Comparison of ENCODE assay signal across 8 mouse cellular contexts in genomic region chr9:15033568-15034160, GRCm38 (mm10). TPM values are rescaled to one million over a fixed set of nuclear protein-coding genes. Genes with fewer than 3 reads are reported as not detected.
DNase-seq lines count a peak whose midpoint lies in the region; ATAC-seq and TF ChIP-seq lines count a peak whose summit lies in the region.
"Had no signal": no experiment of that assay in that cellular context is flagged by ENCODE, and none has a peak within 500 bp of the region (broad histone marks: within the 10 kb centered on the region; RNA-seq: fewer than 3 reads in every experiment).

No protein-coding gene starts in this region.

- H3K9ac ChIP-seq in intestine, postnatal 0 days (ENCODE audit: low read depth, low read length), result no peak overlapping the region
- no peak overlapping the region for H3K9ac ChIP-seq in intestine, embryonic 15.5 days
- H3K9ac ChIP-seq: embryonic facial prominence, embryonic 12.5 days had no signal

- no peaks in the 10 kb centered on the region for H3K9me3 ChIP-seq in intestine, postnatal 0 days (ENCODE audit: control insufficient read depth)
- no peaks in the 10 kb centered on the region for H3K9me3 ChIP-seq in intestine, embryonic 15.5 days
- H3K9me3 ChIP-seq: embryonic facial prominence, embryonic 12.5 days had no signal

- DNase-seq in A20 (ENCODE audit: low read depth, low spot score), result peak; percentile 57
- peak; percentile 83 for DNase-seq in fat pad, adult 2 months (ENCODE audit: extremely low read depth, low read depth, low spot score)
- DNase-seq in urinary bladder, postnatal 36 days (ENCODE audit: low spot score in 2 of 2), result no peak

- no peak overlapping the region for H3K4me3 ChIP-seq in intestine, postnatal 0 days (ENCODE audit: low read depth, low read length)
- H3K4me3 ChIP-seq in intestine, embryonic 15.5 days (replicated peaks), result no peak overlapping the region
- H3K4me3 ChIP-seq in small intestine, adult 2 months (ENCODE audit: low read depth, low read length), result no peak overlapping the region
- H3K4me3 ChIP-seq: embryonic facial prominence, embryonic 12.5 days had no signal

- H3K4me2 ChIP-seq in intestine, postnatal 0 days (replicated peaks; ENCODE audit: low read depth), result peak overlapping the region; percentile 17; the same call in 1 of the 2 replicates
- H3K4me2 ChIP-seq in intestine, embryonic 15.5 days (replicated peaks), result no peak overlapping the region
- H3K4me2 ChIP-seq: embryonic facial prominence, embryonic 12.5 days had no signal

- no peak overlapping the region for H3K27ac ChIP-seq in intestine, postnatal 0 days (ENCODE audit: low read depth, low read length)
- H3K27ac ChIP-seq in intestine, embryonic 15.5 days, result no peak overlapping the region
- no peak overlapping the region for H3K27ac ChIP-seq in small intestine, adult 2 months (ENCODE audit: insufficient read depth, low read depth, low read length)
- H3K27ac ChIP-seq: embryonic facial prominence, embryonic 12.5 days had no signal

- TF ChIP-seq CTCF in intestine, postnatal 0 days (IDR thresholded peaks at IDR 0.05; ENCODE audit: low read depth), result peak; percentile 77
- peak; percentile 76; the same call in 1 of the 2 replicates for TF ChIP-seq CTCF in small intestine, adult 2 months (IDR thresholded peaks at IDR 0.05; ENCODE audit: extremely low read depth, insufficient read length, insufficient replicate concordance, low read depth, low read length)

- no peaks in the 10 kb centered on the region for H3K27me3 ChIP-seq in intestine, postnatal 0 days (replicated peaks; ENCODE audit: control insufficient read depth, insufficient read depth, low read length)
- H3K27me3 ChIP-seq in intestine, embryonic 15.5 days (replicated peaks), result no peaks in the 10 kb centered on the region
- H3K27me3 ChIP-seq in small intestine, adult 2 months (ENCODE audit: control insufficient read depth, insufficient read depth, low read length), result no peaks in the 10 kb centered on the region
- H3K27me3 ChIP-seq: embryonic facial prominence, embryonic 12.5 days had no signal

- no peaks in the 10 kb centered on the region for H3K4me1 ChIP-seq in intestine, postnatal 0 days (replicated peaks; ENCODE audit: control insufficient read depth, insufficient read depth, low read length)
- H3K4me1 ChIP-seq in intestine, embryonic 15.5 days (replicated peaks), result 0 out of 2 replicates have a peak, but pooled peaks cover 5% of the 10 kb centered on the region
- peaks cover 9% of the 10 kb centered on the region for H3K4me1 ChIP-seq in small intestine, adult 2 months (ENCODE audit: control insufficient read depth, insufficient read depth, insufficient read length, low read length)

- 52% methylated on average over 5 of the region's 5 CpGs for WGBS in intestine, postnatal 0 days
- 73% methylated on average over 5 of the region's 5 CpGs for WGBS in intestine, embryonic 15.5 days
- 57% methylated on average over 5 of the region's 5 CpGs for WGBS in small intestine, adult 2 months

- no peaks in the 10 kb centered on the region for H3K36me3 ChIP-seq in intestine, postnatal 0 days (ENCODE audit: control insufficient read depth, insufficient read depth)
- no peaks in the 10 kb centered on the region for H3K36me3 ChIP-seq in intestine, embryonic 15.5 days
- peaks cover 11% of the 10 kb centered on the region for H3K36me3 ChIP-seq in small intestine, adult 2 months (ENCODE audit: control insufficient read depth, insufficient read depth, low read length)
- H3K36me3 ChIP-seq: embryonic facial prominence, embryonic 12.5 days had no signal

- no peak for ATAC-seq in intestine, postnatal 0 days
- ATAC-seq in intestine, embryonic 15.5 days, result no peak
- ATAC-seq in CD4-positive, CD25-positive, alpha-beta regulatory T cell, adult 4 months, result peak; percentile 55

- no peak for TF ChIP-seq POLR2A in small intestine, adult 2 months (IDR thresholded peaks at IDR 0.05; ENCODE audit: low read depth, low read length)

RNA-seq across cellular contexts. Expression of gene Panx1, which starts 11.6 kb away (rescaled TPM):
- 23.2 and 24.5 TPM in 2 replicates for polyA plus RNA-seq in intestine, postnatal 0 days (2015; fragmentation: Nextera tagmentation; extraction: Ambion mirVana)
- 39.9 and 44.4 TPM in 2 replicates for polyA plus RNA-seq in intestine, embryonic 15.5 days (2015; fragmentation: Nextera tagmentation; extraction: Ambion mirVana)
- polyA plus RNA-seq in CD4-positive, CD25-positive, alpha-beta regulatory T cell, adult 4 months (2017; shearing (Covaris generic)), result 10 to 100 TPM; 16.1 to 23.4 TPM
- polyA plus RNA-seq in small intestine, adult 2 months (2012; rRNA removed), result 29.1 and 134 TPM in 2 replicates

Comparison
In these comparisons a context has a peak if more than half of its experiments do, and no peak if none do; other contexts are left out.
1. DNase-seq: peak in A20 (single experiment) and fat pad, adult 2 months (single experiment); none in urinary bladder, postnatal 36 days (0 of 2).